Mouse (Mus musculus) ES-CJ7 (cell line): ENCODE data around the gene Dgcr6.

Source experiments
- DNase-seq: peaks from one replicate; pipeline ENCODE4 v3.0.0; 2011; ENCODE audit warnings: low read depth, low spot score

Dgcr6 gene

GRCm38 (mm10) chr16:18119031-18119730 lies 66.5 kb downstream of the Dgcr6 start:
- DNase-seq = peak; percentile 72
